Mouse (Mus musculus) kidney, postnatal 4 days (tissue): ENCODE data around the gene Olfr907.

ENCODE experiments used
- DNase-seq, 2 experiments: peaks; one replicate each; pipeline ENCODE4 v3.0.0; 2021; ENCODE audit warnings: mixed read lengths in 2 of 2

The Olfr907 gene

GRCm38 (mm10) chr9:38495501-38495900, at the start of gene Olfr907:
Gene Olfr907 (plus strand): TSS chr9:38495801.
- no peak for DNase-seq

GRCm38 (mm10) chr9:38447352-38447751, 48.2 kb upstream of the Olfr907 start, which contains the start of gene Olfr902:
Gene Olfr902 (plus strand): TSS chr9:38447652.
- no peak for DNase-seq

GRCm38 (mm10) chr9:38462844-38463243, 32.8 kb upstream of the Olfr907 start, which contains the start of gene Olfr904:
Gene Olfr904 (plus strand): TSS chr9:38463144.
- no peak for DNase-seq

GRCm38 (mm10) chr9:38470807-38471206, 24.8 kb upstream of the Olfr907 start, which contains the start of gene Olfr905:
Gene Olfr905 (plus strand): TSS chr9:38471107.
- no peak for DNase-seq

- no peak for DNase-seq
These were observed 8.8 kb upstream of the Olfr907 start, which contains the start of gene Olfr906 for GRCm38 (mm10) chr9:38486785-38487184. Gene Olfr906 (plus strand): TSS chr9:38487085.

- no peak for DNase-seq
These were observed 16.8 kb downstream of the Olfr907 start for GRCm38 (mm10) chr9:38512353-38512752.

GRCm38 (mm10) chr9:38521280-38521679, 25.7 kb downstream of the Olfr907 start, which contains the start of gene Olfr911-ps1:
Gene Olfr911-ps1 (plus strand): TSS chr9:38521580.
- DNase-seq = no peak

GRCm38 (mm10) chr9:38537549-38537948, 41.9 kb downstream of the Olfr907 start, which contains the start of gene Olfr910:
Gene Olfr910 (plus strand): TSS chr9:38537849.
- no peak for DNase-seq
